Mouse (Mus musculus): ENCODE results near the gene Piwil1. TPM values are rescaled to one million over a fixed set of nuclear protein-coding genes. Genes with fewer than 3 reads are reported as not detected.

The Piwil1 gene
- not detected in 2 replicates for total RNA-seq (2012; rRNA removed)
- not detected for polyA plus RNA-seq (2012; ENCODE audit: insufficient read depth in 1 of 2, insufficient read length in 2 of 2, low read depth in 1 of 2, low replicate concordance in 2 of 2, missing spikeins in 1 of 2)

DNA sequence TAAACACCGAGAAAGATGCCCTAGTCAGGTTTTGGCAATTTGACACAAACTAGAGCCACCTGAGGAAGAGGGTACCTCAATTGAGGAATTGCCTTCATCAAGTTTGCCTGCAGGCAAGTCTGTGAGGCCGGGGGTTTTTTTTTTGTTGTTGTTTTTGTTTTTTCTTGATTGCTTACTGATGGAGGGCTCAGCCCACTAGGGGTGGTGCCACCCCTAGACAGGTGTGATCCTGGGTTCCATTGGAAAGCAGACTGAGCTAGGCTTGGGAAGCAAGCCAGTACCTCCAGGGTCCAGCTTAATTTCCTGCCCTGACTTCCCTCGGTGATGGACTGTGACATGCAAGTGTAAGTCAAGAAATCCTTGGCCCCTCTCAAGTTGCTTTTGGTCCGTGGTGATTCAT lies at the start of gene Piwil1:
TSS of gene Piwil1 (plus strand) at position 301 of the 400 bp plus-strand sequence.
- H3K36me3 ChIP-seq (ENCODE audit: control insufficient read depth in 1 of 2, insufficient read depth in 2 of 2, low read length in 2 of 2), result no peaks in the 10 kb centered on the region

DNA sequence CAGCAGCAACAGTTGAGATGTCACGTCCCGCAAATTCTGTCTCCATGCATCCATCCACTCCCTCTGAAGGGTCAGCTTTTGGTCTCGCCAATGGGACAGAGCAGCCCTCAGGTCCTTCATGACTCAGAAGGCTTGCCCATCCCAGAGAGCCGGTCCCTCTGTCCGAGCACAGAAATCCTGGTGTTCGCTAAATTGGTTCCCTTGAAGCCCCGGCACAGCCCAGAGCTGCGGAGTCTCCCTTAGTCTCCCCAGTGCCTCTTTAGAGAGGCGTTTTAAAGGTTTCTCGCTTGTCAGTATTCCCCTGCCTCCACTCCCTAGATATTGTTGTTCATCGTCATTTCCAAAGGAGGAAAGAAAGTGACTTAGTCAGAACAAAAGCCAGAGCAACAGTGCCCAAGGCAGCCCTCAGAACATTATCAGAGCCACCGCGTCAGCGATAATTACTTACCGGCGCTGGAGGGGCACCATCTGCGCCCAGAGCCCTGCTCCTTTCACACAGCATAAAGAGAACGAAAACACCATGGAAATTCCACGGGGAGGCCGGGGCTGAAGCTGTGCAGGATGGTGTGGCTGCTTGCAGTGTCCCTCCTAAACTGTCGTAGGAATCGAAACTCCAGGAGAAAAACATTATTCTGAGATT lies 45.7 kb upstream of the Piwil1 start:
- Histone ChIP-seq H3K79me2 (ENCODE audit: control insufficient read depth, insufficient read depth, low read length, poor library complexity) (no peaks in the 10 kb centered on the region), H3K27ac (ENCODE audit: control insufficient read depth, low read depth, low read length) (no peak overlapping the region), H3K9ac (ENCODE audit: control insufficient read depth, low read depth, low read length, poor library complexity, severe bottlenecking) (no peak overlapping the region), H3K36me3 (ENCODE audit: control insufficient read depth in 1 of 2, insufficient read depth in 2 of 2, low read length in 2 of 2) (no peaks in the 10 kb centered on the region), H3K9me3 (replicated peaks; ENCODE audit: insufficient read depth, low read length) (no peaks in the 10 kb centered on the region), H3K4me1 (ENCODE audit: control insufficient read depth in 1 of 2, insufficient read depth in 2 of 2, low read length in 2 of 2) (no peaks in the 10 kb centered on the region), H3K4me3 (ENCODE audit: control insufficient read depth in 1 of 2, insufficient read depth in 1 of 2, low read depth in 2 of 2, low read length in 2 of 2) (no peak overlapping the region), H3K27me3 (ENCODE audit: control insufficient read depth in 1 of 2, insufficient read depth in 2 of 2, low read length in 2 of 2) (no peaks in the 10 kb centered on the region)
- no peak for TF ChIP-seq E2F4 (IDR thresholded peaks at IDR 0.05; ENCODE audit: borderline replicate concordance, low read depth, low read length)
- TF ChIP-seq TAL1 (IDR thresholded peaks at IDR 0.05; ENCODE audit: low read length), result no peak
- no peak for TF ChIP-seq ZMIZ1 (IDR thresholded peaks at IDR 0.05; ENCODE audit: low read depth, low read length)
- TF ChIP-seq RAD21 (IDR thresholded peaks at IDR 0.05; ENCODE audit: low read depth, low read length), result no peak
- TF ChIP-seq BHLHE40 (IDR thresholded peaks at IDR 0.05; ENCODE audit: borderline replicate concordance, low read depth, low read length), result no peak
- TF ChIP-seq CHD2 (IDR thresholded peaks at IDR 0.05; ENCODE audit: low read length), result no peak
- no peak for TF ChIP-seq ETS1 (IDR thresholded peaks at IDR 0.05; ENCODE audit: low read depth, low read length)
- no peak for TF ChIP-seq EP300 (IDR thresholded peaks at IDR 0.05; ENCODE audit: low read depth in 1 of 2, low read length in 2 of 2)
- TF ChIP-seq ZNF384 (IDR thresholded peaks at IDR 0.05; ENCODE audit: low read depth, low read length), result no peak
- no peak for TF ChIP-seq UBTF (IDR thresholded peaks at IDR 0.05; ENCODE audit: borderline replicate concordance, insufficient read depth, low read depth, low read length)
- TF ChIP-seq ZKSCAN1 (IDR thresholded peaks at IDR 0.05; ENCODE audit: low read depth, low read length), result no peak
- no peak for TF ChIP-seq GABPA (IDR thresholded peaks at IDR 0.05; ENCODE audit: low read depth, low read length)
- TF ChIP-seq MYB (IDR thresholded peaks at IDR 0.05; ENCODE audit: low read depth, low read length), result no peak
- no peak for TF ChIP-seq HCFC1 (IDR thresholded peaks at IDR 0.05; ENCODE audit: low read depth, low read length)
- TF ChIP-seq MAZ (IDR thresholded peaks at IDR 0.05; ENCODE audit: low read depth, low read length), result no peak
- no peak for TF ChIP-seq SIN3A (IDR thresholded peaks at IDR 0.05; ENCODE audit: low read length)
- TF ChIP-seq JUND (IDR thresholded peaks at IDR 0.05; ENCODE audit: low read depth, low read length), result no peak
- no peak for TF ChIP-seq USF1 (IDR thresholded peaks at IDR 0.05; ENCODE audit: low read depth, low read length)
- TF ChIP-seq KAT2A (conservative IDR thresholded peaks at IDR 0.05; ENCODE audit: low read depth, low read length), result no peak
- no peak for TF ChIP-seq ZC3H11A (IDR thresholded peaks at IDR 0.05; ENCODE audit: low read depth, low read length)
- no peak for DNase-seq (ENCODE audit: low read depth, low spot score)

More for the DNA sequence above, at the start of gene Piwil1:
- Histone ChIP-seq H3K27ac (ENCODE audit: control insufficient read depth, low read depth, low read length) (no peak within 1 kb of the TSS), H3K9me3 (replicated peaks; ENCODE audit: insufficient read depth, low read length) (no peaks in the 10 kb centered on the region), H3K79me2 (ENCODE audit: control insufficient read depth, insufficient read depth, low read length, poor library complexity) (no peaks in the 10 kb centered on the region), H3K4me1 (ENCODE audit: control insufficient read depth in 1 of 2, insufficient read depth in 2 of 2, low read length in 2 of 2) (no peaks in the 10 kb centered on the region), H3K27me3 (ENCODE audit: control insufficient read depth in 1 of 2, insufficient read depth in 2 of 2, low read length in 2 of 2) (no peaks in the 10 kb centered on the region; a peak in 1 of 4 replicates), H3K9ac (ENCODE audit: control insufficient read depth, low read depth, low read length, poor library complexity, severe bottlenecking) (no peak within 1 kb of the TSS), H3K4me3 (ENCODE audit: control insufficient read depth in 1 of 2, insufficient read depth in 1 of 2, low read depth in 2 of 2, low read length in 2 of 2) (no peak within 1 kb of the TSS)
- no peak for DNase-seq (ENCODE audit: low read depth, low spot score)
- TF ChIP-seq USF2 (IDR thresholded peaks at IDR 0.05; ENCODE audit: borderline replicate concordance in 1 of 2, insufficient read depth in 1 of 2, low read depth in 1 of 2, low read length in 2 of 2) (no peak), GABPA (IDR thresholded peaks at IDR 0.05; ENCODE audit: low read depth, low read length) (no peak), ZNF384 (IDR thresholded peaks at IDR 0.05; ENCODE audit: low read depth, low read length) (no peak), JUND (IDR thresholded peaks at IDR 0.05; ENCODE audit: low read depth, low read length) (no peak), POLR2A (IDR thresholded peaks at IDR 0.05; ENCODE audit: control insufficient read depth in 1 of 2, insufficient read depth in 1 of 2, low read depth in 1 of 2, low read length in 2 of 2, poor library complexity in 1 of 2) (no peak), UBTF (IDR thresholded peaks at IDR 0.05; ENCODE audit: borderline replicate concordance, insufficient read depth, low read depth, low read length) (no peak), ZC3H11A (IDR thresholded peaks at IDR 0.05; ENCODE audit: low read depth, low read length) (no peak), CHD2 (IDR thresholded peaks at IDR 0.05; ENCODE audit: low read length) (no peak), BHLHE40 (IDR thresholded peaks at IDR 0.05; ENCODE audit: borderline replicate concordance, low read depth, low read length) (no peak), GATA1 (IDR thresholded peaks at IDR 0.05; ENCODE audit: low read depth, low read length) (no peak), MYB (IDR thresholded peaks at IDR 0.05; ENCODE audit: low read depth, low read length) (no peak), TCF12 (IDR thresholded peaks at IDR 0.05; ENCODE audit: low read depth, low read length) (no peak), MAFK (IDR thresholded peaks at IDR 0.05; ENCODE audit: borderline replicate concordance, low read depth, low read length) (no peak)
